Mouse (Mus musculus) lung, postnatal 14 days (tissue): ENCODE data around the gene Malsu1.

Experiments
- DNase-seq: peaks from one replicate; pipeline ENCODE4 v3.0.0; 2021

Malsu1 gene

DNA sequence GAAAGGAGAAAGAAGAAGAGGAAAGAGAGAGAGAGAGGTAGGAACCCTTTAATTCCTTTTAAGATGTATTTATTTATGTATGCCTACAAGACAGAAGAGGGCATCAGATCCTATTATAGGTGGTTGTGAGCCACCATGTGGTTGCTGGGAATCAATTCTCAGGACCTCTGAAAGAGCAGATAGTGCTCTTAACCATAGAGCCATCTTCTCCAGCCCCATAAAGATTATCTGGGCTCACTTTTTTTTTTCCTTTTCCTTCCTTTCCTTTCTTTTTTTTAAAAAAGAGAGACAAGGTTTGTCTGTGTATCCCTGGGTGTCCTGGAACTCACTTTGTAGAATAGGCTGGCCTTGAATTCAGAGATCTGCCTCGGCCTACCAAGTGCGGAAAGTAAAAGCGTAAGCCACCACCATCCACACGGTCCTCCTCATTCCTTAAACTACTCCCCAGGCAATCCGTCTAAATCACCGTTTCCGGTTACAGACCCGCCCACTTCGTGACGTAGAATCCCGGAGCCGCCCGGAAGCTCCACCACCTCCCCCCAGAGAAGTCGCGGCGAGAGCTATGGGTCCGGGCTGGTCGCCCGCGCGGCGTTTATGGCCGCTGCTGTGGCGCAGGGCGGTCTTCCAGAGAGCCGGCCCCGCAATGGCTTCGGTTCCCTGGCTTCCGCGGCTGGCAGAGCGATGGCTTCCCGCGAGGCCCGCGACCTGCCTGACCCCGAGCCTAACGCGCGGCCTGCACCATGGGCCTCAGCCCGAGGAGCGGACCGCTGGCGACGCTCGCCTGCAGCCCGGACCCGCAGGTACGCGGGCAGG, at the start of gene Malsu1:
Gene Malsu1, plus strand, starts transcription at position 492 of the 813 bp plus-strand sequence.
- peak; percentile 97 for DNase-seq

- no peak for DNase-seq
Observed at GRCm38 (mm10) chr6:49025290-49025689, 48.3 kb upstream of the Malsu1 start.

- DNase-seq, result no peak
Observed at GRCm38 (mm10) chr6:49026496-49026895, 47.1 kb upstream of the Malsu1 start.

- no peak for DNase-seq
Observed at GRCm38 (mm10) chr6:49028019-49028418, 45.6 kb upstream of the Malsu1 start.

- DNase-seq, result no peak
Observed at GRCm38 (mm10) chr6:49028708-49029107, 44.9 kb upstream of the Malsu1 start.

DNA sequence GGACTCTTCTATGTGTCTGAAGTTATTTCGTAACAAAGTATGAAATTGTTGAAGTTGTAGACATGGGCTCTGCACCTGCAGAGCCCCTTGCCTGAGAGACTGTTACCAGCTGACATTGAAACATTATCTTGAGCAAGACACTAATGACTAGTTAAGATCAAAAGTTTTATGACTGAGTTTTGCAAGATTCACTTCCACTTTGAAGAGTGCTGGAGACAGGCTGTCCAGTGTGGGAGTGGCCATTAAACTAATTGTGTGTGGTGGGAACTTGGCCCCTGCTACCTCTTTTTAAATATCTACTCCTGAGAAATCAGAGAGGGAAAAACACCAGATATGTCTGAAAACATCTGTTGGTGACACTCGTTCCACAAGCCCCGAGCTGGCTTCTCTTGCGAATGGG, 42.4 kb upstream of the Malsu1 start:
- DNase-seq, result no peak

GRCm38 (mm10) chr6:49032783-49033182, 40.8 kb upstream of the Malsu1 start:
- DNase-seq, result no peak

- peak; percentile 19 for DNase-seq
Observed at GRCm38 (mm10) chr6:49036275-49037267, 37.0 kb upstream of the Malsu1 start, which contains the start of gene Gpnmb. TSS of gene Gpnmb (plus strand) at chr6:49036546.

- no peak for DNase-seq
Observed at GRCm38 (mm10) chr6:49037268-49037662, 36.3 kb upstream of the Malsu1 start.

- peak; percentile 78 for DNase-seq
Observed at GRCm38 (mm10) chr6:49039470-49040180, 34.0 kb upstream of the Malsu1 start.

DNA sequence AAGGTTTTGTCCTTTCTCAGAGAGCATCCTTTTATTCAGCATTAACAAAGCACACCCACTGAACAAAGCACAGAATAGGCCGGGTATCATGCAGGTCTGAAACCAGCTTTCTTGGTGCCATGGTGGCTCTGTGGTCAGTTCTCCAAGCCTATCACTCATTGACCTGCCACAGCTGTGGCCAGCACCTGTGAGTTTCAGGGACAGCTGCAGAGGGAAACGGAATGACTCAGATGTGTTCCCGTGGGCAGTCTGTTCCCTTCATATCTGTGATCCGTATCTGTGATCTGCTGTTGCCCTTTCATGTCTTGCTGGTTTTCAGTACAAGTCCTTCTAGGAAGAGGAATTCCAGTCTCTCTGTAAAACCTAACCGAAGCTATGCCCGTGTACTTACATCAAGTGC, 27.1 kb upstream of the Malsu1 start:
- no peak for DNase-seq

GRCm38 (mm10) chr6:49046976-49047375, 26.6 kb upstream of the Malsu1 start:
- DNase-seq, result no peak

DNA sequence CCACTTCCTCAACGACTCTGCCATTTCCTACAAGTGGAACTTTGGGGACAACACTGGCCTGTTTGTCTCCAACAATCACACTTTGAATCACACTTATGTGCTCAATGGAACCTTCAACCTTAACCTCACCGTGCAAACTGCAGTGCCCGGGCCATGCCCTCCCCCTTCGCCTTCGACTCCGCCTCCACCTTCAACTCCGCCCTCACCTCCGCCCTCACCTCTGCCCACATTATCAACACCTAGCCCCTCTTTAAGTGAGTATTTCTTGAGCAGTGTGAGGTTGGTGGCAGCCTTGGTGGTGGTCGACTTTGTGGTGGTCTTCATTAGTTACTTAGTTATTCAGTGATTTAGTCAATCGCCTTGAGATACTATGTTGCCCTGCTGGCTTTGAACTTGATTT, 25.7 kb upstream of the Malsu1 start:
- no peak for DNase-seq

- DNase-seq, result no peak
Observed at GRCm38 (mm10) chr6:49048395-49048794, 25.2 kb upstream of the Malsu1 start.

DNA sequence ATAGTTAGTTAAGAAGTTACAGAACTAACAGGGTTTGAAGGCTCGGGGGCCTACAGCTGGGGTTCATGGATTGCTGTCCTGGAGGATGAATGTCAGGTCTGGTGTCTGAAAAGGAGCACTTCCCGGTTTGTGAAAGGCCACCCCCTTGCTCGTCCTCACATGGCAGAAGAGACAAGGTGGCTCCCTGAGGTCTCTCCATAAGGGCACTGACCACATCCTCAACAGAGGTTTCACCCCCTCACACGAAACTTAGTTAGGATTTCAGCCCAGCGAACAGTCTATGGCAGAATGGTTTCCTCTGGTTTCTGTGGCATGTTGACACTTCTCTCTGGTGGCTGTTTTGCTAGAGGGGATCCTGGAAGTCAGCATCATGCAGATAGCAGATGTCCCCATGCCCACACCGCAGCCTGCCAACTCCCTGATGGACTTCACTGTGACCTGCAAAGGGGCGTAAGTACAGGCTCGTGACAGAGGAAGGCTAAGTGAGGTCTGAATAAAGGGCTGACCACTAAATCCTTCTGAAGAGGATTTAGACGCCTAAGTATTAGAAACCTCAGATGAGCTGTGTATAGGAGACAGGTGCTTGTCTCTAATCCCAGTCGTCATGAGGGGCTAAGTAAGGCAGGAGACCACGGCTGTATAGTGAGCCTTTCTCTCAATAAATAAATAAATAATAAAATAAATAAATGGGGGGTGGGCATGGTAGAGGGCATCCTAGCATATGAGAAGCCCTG, 22.8 kb upstream of the Malsu1 start:
- DNase-seq, result no peak

- DNase-seq, result no peak
Observed at GRCm38 (mm10) chr6:49052191-49052590, 21.4 kb upstream of the Malsu1 start.

DNA sequence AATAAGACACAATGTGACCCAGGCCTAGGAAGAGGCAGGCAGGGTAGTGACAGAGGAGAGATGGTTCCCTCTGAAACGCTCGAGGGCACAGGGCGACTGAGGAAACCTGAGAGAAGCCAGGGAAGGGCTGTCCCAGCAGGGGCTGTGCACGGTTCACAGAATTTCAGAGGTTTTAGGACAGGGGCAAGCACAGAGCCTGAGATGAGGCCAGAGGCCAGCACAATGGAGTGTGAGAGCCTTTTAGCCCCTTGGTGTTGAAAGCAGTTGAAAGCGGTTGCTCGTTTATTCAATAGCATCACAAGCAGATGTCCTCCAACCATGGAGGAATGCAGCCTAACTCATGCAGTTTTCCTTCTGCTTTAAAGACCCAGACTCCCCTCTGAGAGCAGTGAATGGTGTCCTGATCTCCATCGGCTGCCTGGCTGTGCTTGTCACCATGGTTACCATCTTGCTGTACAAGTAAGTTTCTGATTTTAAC, 18.3 kb upstream of the Malsu1 start:
- DNase-seq, result no peak

GRCm38 (mm10) chr6:49056009-49056408, 17.6 kb upstream of the Malsu1 start:
- no peak for DNase-seq

- DNase-seq, result peak; percentile 82
Observed at GRCm38 (mm10) chr6:49057053-49058021, 16.3 kb upstream of the Malsu1 start.

- no peak for DNase-seq
Observed at GRCm38 (mm10) chr6:49068361-49068760, 5.2 kb upstream of the Malsu1 start.

DNA sequence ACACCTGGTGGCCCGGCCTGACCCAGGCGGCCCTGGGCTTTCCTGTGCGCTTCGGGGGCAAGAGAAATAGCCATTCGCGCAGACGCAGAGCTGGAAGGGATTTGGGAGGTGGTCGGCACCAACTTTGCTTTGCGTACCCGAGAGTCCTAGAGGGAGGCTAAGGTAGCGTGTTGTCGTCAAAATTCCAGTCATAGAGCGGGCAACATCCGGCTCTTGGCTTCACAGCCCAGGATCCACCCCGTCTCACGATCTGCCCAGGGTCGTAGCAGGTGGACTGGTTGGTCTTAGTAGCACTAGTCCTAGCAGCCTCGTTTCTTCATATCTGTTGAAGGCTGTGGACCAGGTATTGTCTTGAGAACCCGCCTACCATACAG, 509 bp downstream of the Malsu1 start:
- peak; percentile 7 for DNase-seq
